Mouse (Mus musculus) spleen, adult 2 months (tissue): ENCODE measurements around the gene Mgrn1. TPM values are rescaled to one million over a fixed set of nuclear protein-coding genes. Genes with fewer than 3 reads are reported as not detected.

Experiments used
- DNase-seq, 2 experiments: peaks; one replicate each; pipeline versions ENCODE4 v3.0.0 to v3.0.0-alpha.2; 2012 to 2021; ENCODE audit warnings: low spot score in 2 of 2, low read depth in 1 of 2
- H3K27ac ChIP-seq: fragments of 200-500 bp; 2 replicates; pipeline ENCODE4 v1.5.1; 2012; ENCODE audit warnings: low read length, inconsistent platforms; ENCODE audit not compliant: insufficient read depth
- H3K27me3 ChIP-seq: fragments of 200-500 bp; 2 replicates; pipeline ENCODE4 v1.6.1; 2012; ENCODE audit warnings: mild to moderate bottlenecking, moderate library complexity, low read length, inconsistent platforms; ENCODE audit not compliant: control insufficient read depth, insufficient read depth
- H3K36me3 ChIP-seq: fragments of 200-500 bp; 2 replicates; pipeline ENCODE4 v1.6.1; 2012; ENCODE audit warnings: mild to moderate bottlenecking, low read length, inconsistent platforms; ENCODE audit not compliant: control insufficient read depth, insufficient read depth
- H3K4me1 ChIP-seq: fragments of 200-500 bp; 2 replicates; pipeline ENCODE4 v1.6.1; 2011; ENCODE audit warnings: inconsistent platforms; ENCODE audit not compliant: control insufficient read depth, insufficient read depth, insufficient read length
- H3K4me3 ChIP-seq: fragments of 200-500 bp; 2 replicates; pipeline ENCODE4 v1.5.1; 2011; ENCODE audit warnings: mild to moderate bottlenecking, inconsistent platforms; ENCODE audit not compliant: insufficient read depth, insufficient read length; ENCODE audit errors: extremely low read depth
- CTCF ChIP-seq: fragments of 200-500 bp; IDR thresholded peaks from 2 replicates; pipeline ENCODE4 v1.5.1; 2011; ENCODE audit warnings: mild to moderate bottlenecking, inconsistent platforms; ENCODE audit not compliant: insufficient read depth, insufficient read length, insufficient replicate concordance; ENCODE audit errors: extremely low read depth
- POLR2A ChIP-seq: fragments of 200-500 bp; IDR thresholded peaks from 2 replicates; pipeline ENCODE4 v1.6.1; 2011; ENCODE audit warnings: low read depth, low read length, inconsistent platforms
- WGBS: fragments of 180-500 bp; shearing (Covaris S2); methylation state at CpG from one replicate; pipeline ENCODE4 v1.1.7; 2018; 5-methylcytosine and 5-hydroxymethylcytosine counted together
- polyA plus RNA-seq: library from polyadenylated mRNA; depleted of rRNA; stranded (reverse); fragments of >200 nt; gene quantifications from 2 replicates; pipeline ENCODE4 v1.2.3, GENCODE M21; 2012; rRNA removed

The Mgrn1 gene
- polyA plus RNA-seq, result 103 and 134 TPM in 2 replicates

DNA sequence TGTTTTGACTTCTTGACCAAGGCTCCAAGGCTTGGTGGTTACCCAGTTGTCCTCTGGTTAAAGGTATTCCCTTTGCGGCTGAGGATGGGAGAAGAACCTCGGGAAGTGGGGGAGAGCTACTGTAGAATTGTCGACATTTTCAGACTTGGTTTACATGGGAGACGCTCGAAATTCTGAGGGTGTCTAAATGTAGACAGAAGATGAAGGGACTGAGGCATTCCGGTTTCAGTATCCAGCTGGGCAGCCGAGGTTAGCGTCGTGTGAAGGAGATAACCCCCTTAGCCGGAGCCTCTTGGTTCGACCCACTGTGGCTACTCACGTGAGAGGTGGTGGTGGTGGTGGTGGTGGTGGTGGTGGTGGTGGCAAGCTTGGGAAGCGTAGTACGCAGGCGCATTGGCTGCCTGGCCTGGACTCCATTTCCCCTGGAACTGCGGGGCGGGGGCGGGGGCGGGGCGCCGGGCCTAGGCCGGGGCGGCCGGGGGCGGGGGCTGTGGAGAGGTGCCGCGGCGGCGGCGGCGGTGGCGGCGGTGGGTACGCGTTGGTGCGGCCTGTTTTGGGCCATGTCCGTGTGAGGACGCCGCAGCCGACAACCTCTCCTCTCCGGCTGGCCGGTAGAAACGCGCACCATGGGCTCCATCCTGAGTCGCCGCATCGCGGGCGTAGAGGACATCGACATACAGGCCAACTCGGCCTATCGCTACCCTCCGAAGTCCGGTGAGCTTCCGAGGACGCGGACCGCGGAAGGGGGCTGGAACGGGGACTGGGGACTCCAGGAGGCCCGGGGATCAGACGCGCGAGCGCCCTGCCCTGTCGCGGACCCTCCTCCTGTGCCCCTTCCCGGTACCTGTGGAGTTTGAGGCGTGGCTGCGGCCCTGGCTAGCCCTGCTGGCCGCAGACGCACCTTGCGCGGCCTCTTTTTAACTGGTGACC, at the start of gene Mgrn1:
Gene Mgrn1, plus strand, starts transcription at position 490 of the 930 bp plus-strand sequence.
- Histone ChIP-seq H3K36me3 (no peaks in the 10 kb centered on the region), H3K27me3 (no peaks in the 10 kb centered on the region), H3K4me3 (peak within 1 kb of the TSS; percentile 88), H3K27ac (peak within 1 kb of the TSS; percentile 93), H3K4me1 (peaks cover 6% of the 10 kb centered on the region; the same call in 1 of the 2 replicates)
- peak; percentile 27; the same call in 1 of the 2 replicates for TF ChIP-seq POLR2A
- no peak for TF ChIP-seq CTCF
- WGBS, result under 1% methylated on average over 62 of the region's 74 CpGs
- DNase-seq, result peak; percentile 68 to 77

DNA sequence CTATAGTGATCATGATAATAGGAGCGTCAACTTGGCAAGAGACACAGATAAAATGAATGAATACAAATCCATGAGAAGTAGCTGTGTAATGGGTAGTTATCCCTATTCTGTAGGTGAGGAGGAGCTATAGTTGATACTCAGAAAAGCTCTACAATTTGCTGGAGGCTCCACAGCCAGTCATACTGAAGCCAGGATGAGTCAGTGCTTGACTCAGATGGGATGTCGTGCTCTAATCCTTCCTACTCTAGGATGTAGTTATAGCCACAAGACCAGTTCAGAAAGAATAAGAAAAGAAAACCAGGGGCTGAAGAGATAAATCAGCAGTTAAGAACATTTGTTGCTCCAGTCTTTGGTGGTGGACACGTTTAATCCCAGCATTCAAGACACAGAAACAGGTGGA, 48.4 kb upstream of the Mgrn1 start:
- WGBS, result 87% methylated on average over 3 of the region's 3 CpGs

DNA sequence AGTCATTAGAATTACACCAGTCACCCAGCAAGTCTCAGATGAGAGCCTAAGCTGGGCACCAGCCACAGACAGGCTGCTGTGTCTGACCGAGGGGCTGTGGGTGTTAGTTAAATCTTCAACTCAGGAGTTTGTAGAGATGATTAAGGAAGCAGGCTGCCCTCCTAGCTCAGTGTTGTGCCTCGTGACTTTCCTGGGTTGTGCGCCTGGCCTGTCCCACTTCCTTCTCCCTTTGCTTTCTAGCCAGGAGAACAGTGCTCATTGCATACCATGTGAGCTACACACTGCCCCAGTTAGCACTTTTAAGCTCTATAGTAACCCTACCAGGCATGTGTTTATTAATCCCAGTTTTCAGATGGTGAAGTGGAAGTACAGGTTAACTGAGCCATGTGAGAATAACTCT, 46.5 kb upstream of the Mgrn1 start:
- TF ChIP-seq CTCF (no peak), POLR2A (no peak)
- Histone ChIP-seq H3K36me3 (no peaks in the 10 kb centered on the region), H3K4me1 (no peaks in the 10 kb centered on the region), H3K27me3 (no peaks in the 10 kb centered on the region), H3K27ac (no peak overlapping the region), H3K4me3 (no peak overlapping the region)
- WGBS, result 61% methylated on average over 3 of the region's 3 CpGs
- no peak for DNase-seq

More for the DNA sequence above, 48.4 kb upstream of the Mgrn1 start:
- H3K4me3 ChIP-seq, result no peak overlapping the region
- H3K27me3 ChIP-seq, result no peaks in the 10 kb centered on the region
- H3K4me1 ChIP-seq, result no peaks in the 10 kb centered on the region
- TF ChIP-seq POLR2A (no peak), CTCF (no peak)
- H3K27ac ChIP-seq, result no peak overlapping the region
- no peak for DNase-seq
- no peaks in the 10 kb centered on the region for H3K36me3 ChIP-seq

DNA sequence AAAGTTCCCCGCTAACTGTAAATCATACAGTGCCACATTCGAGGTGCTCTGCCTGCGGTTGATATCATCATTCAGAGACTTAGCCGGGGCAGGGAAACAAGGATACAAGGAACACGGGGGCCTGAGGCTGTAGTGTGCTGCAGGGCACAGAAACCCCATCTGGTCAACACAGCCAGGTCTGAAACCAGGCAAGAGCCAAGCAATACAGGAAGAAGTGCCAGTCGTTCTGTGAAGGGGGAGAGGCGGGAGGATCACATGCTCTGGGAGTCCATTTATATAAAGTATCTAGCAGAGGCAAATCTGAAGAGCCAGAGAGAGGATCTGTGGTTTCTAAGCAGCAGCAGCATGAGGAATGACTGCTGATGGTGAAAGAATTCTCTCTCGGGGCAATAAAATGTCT, 45.8 kb upstream of the Mgrn1 start:
- no peaks in the 10 kb centered on the region for H3K36me3 ChIP-seq
- whole genome bisulfite sequencing, result 78% methylated on average over 8 of the region's 8 CpGs
- H3K27ac ChIP-seq, result no peak overlapping the region
- H3K4me3 ChIP-seq, result no peak overlapping the region
- H3K4me1 ChIP-seq, result no peaks in the 10 kb centered on the region
- no peaks in the 10 kb centered on the region for H3K27me3 ChIP-seq
- TF ChIP-seq CTCF (no peak), POLR2A (no peak)
- DNase-seq, result no peak

DNA sequence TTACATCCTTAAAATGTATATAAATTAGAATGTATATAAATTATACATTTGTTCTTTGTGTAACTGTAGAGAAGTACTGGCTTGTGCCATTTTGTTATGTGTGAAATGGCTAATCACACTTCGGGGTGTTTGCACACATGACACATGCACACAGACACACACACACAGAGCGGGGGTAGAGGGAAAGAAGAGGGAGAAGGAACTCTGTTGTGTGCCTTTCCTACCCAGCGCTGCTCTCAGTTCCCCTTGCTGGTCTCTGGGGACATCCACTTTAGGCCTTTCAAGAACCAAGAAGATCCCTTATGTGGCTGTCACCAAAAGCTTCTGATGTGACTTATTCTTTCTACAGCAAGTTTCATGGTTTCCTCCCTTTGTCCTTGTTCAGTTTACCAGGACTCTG, 39.0 kb upstream of the Mgrn1 start:
- 32% methylated on average over 3 of the region's 3 CpGs for WGBS
- H3K36me3 ChIP-seq, result no peaks in the 10 kb centered on the region
- H3K27me3 ChIP-seq, result no peaks in the 10 kb centered on the region
- TF ChIP-seq CTCF (no peak), POLR2A (no peak)
- peak; percentile 60 to 63 for DNase-seq
- H3K4me1 ChIP-seq, result peaks cover 14% of the 10 kb centered on the region; the same call in 1 of the 2 replicates
- H3K27ac ChIP-seq, result no peak overlapping the region
- H3K4me3 ChIP-seq, result no peak overlapping the region

DNA sequence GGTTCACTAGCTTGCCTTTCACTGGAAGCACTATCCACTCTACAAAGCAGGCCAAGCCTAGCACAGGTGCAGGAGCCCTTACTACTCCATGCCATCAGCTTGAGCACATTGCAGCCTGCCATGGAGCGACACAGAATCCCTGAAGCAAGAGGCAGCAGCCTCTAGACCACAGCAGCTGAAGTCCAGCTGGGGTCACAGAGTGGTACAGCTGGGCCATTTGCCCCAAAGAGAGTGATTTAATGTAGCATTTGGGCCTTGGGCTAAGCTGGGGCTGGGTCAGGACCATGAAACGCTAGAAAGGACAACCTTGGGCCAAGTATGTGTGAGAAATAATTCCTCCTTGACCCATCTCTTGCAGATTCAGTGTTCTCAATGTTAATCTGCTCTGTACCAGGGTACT, 38.0 kb upstream of the Mgrn1 start:
- no peaks in the 10 kb centered on the region for H3K27me3 ChIP-seq
- peaks cover 14% of the 10 kb centered on the region; the same call in 1 of the 2 replicates for H3K4me1 ChIP-seq
- DNase-seq, result no peak
- WGBS, result 90% methylated on average over 2 of the region's 2 CpGs
- no peak overlapping the region for H3K4me3 ChIP-seq
- TF ChIP-seq POLR2A (no peak), CTCF (no peak)
- no peak overlapping the region for H3K27ac ChIP-seq
- H3K36me3 ChIP-seq, result no peaks in the 10 kb centered on the region

DNA sequence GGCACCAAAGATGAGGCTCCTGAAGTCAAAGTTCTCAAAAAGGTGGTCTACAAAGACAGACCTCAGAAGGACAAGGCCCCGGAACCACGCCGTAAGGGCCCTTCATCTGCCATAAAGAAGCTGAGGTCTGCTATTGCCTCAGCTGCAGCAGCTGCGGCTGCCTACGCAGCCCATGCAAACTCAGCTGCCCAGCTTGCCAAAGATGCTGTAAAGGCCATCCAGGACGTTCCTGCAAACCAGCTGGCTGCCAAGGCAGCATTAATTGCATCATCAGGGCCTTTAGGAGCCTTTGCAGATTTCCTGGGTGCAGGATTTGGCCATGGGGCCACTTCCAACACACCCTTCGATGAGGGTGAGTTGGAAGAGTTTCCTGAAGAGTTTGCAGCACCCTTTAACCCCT, 35.7 kb upstream of the Mgrn1 start:
- H3K27ac ChIP-seq, result no peak overlapping the region
- H3K36me3 ChIP-seq, result no peaks in the 10 kb centered on the region
- 79% methylated on average over 7 of the region's 7 CpGs for WGBS
- TF ChIP-seq CTCF (no peak), POLR2A (no peak)
- H3K4me1 ChIP-seq, result peaks cover 14% of the 10 kb centered on the region; the same call in 1 of the 2 replicates
- DNase-seq, result no peak
- no peaks in the 10 kb centered on the region for H3K27me3 ChIP-seq
- H3K4me3 ChIP-seq, result no peak overlapping the region
